Mouse (Mus musculus): Measurements from ENCODE around the gene Rab11fip3. TPM values are rescaled to one million over a fixed set of nuclear protein-coding genes. Genes with fewer than 3 reads are reported as not detected.
A peak's percentile ranks its signal among the peaks of the same experiment; 100 is the strongest.
"Not testable (repeated sequence)": the region's sequence is repeated elsewhere in the genome, so short reads cannot be mapped to it uniquely, and the experiment has no call there.

The Rab11fip3 gene
- polyA plus RNA-seq, 1 experiment from 2014 or later: 11.0 TPM

GRCm38 (mm10) chr17:26110156-26110555 lies 40.8 kb upstream of the Rab11fip3 start:
- WGBS: 36% methylated on average over 4 of the region's 4 CpGs
- no peaks in the 10 kb centered on the region for H3K36me3 ChIP-seq
- H3K27me3 ChIP-seq (replicated peaks): peaks cover 62% of the 10 kb centered on the region
- ATAC-seq (ENCODE audit: extremely low read depth, insufficient number of reproducible peaks, low FRiP score, low TSS enrichment): no peak
- no peak overlapping the region for H3K4me3 ChIP-seq
- no peaks in the 10 kb centered on the region for H3K9me3 ChIP-seq
- peaks cover 13% of the 10 kb centered on the region for H3K4me1 ChIP-seq
- no peak overlapping the region for H3K4me2 ChIP-seq
- H3K27ac ChIP-seq (replicated peaks): no peak overlapping the region
- no peak overlapping the region for H3K9ac ChIP-seq

- H3K9ac ChIP-seq: no peak overlapping the region
- H3K27ac ChIP-seq (replicated peaks): no peak overlapping the region
- no peaks in the 10 kb centered on the region for H3K9me3 ChIP-seq
- H3K36me3 ChIP-seq: no peaks in the 10 kb centered on the region
- no peak overlapping the region for H3K4me2 ChIP-seq
- H3K4me3 ChIP-seq: no peak overlapping the region
- H3K4me1 ChIP-seq: no peaks in the 10 kb centered on the region
- 37% methylated on average over 4 of the region's 4 CpGs for WGBS
- peaks cover 17% of the 10 kb centered on the region for H3K27me3 ChIP-seq (replicated peaks)
- ATAC-seq (ENCODE audit: extremely low read depth, insufficient number of reproducible peaks, low FRiP score, low TSS enrichment): no peak
Observed at GRCm38 (mm10) chr17:26105619-26106018, 36.3 kb upstream of the Rab11fip3 start.

DNA sequence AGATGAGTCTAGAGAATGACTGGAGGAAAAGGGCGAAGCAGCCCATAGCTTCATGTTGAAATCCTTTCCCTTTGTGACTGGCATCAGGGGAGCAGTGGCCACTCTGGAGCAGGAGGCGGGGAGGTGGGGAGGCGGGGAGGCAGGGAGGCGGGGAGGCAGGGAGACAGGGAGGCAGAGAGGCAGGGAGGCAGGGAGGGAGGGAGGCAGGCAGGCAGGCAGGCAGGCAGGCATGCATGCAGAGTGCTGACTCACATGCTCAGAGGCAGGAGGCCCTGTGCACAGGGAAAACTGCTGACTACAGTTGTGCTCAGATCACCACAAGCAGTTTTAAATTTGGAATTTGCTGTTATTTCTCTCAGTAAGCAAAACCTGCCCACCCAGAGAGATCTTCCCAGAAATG lies 32.1 kb upstream of the Rab11fip3 start:
- Histone ChIP-seq H3K27me3 (replicated peaks) (no peaks in the 10 kb centered on the region), H3K9me3 (no peaks in the 10 kb centered on the region), H3K36me3 (no peaks in the 10 kb centered on the region), H3K27ac (replicated peaks) (no peak overlapping the region), H3K9ac (no peak overlapping the region), H3K4me3 (no peak overlapping the region), H3K4me1 (no peaks in the 10 kb centered on the region), H3K4me2 (no peak overlapping the region)
- ATAC-seq (ENCODE audit: extremely low read depth, insufficient number of reproducible peaks, low FRiP score, low TSS enrichment): no peak
- WGBS: 56% methylated on average over 4 of the region's 4 CpGs

DNA sequence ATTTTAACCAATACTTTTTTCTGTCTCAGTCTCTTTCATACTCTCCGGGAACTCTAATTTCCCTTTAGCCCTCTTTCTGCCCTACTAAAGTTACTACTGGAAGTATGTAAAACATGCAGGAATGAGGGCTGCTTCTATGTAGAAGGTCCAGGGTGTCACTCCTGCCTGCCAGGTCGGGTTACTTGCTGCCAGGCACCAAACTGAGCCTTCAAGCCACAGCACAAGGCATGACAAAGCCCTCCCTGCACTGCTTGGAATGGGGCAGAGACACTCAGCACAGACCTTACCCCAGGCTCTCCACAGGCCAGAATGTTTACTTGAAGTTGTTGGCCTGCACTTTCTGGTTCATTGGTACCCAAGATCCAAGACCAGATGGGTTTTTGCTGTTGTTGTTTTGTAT lies 30.8 kb upstream of the Rab11fip3 start:
- Histone ChIP-seq H3K4me1 (peaks cover 4% of the 10 kb centered on the region; the same call in 1 of the 2 replicates), H3K27me3 (replicated peaks) (no peaks in the 10 kb centered on the region)
- WGBS: 33% methylated on average over 2 of the region's 2 CpGs

DNA sequence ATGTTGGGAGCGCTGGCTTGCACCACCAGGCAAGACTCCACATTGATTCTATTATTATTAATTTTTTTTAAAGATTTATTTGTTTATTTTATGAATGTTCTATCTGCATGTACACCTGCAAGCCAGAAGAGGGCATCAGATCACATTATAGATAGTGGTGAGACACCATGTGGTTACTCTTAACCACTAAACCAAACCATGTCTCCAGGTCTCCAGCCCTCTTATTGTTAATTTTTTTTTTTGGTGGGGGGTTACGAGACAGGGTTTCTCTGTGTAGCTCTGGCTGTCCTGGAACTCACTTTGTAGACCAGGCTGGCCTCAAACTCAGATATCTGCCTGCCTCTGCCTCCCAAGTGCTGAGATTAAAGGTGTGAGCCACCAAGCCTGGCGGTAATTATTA lies 30.0 kb upstream of the Rab11fip3 start:
- not testable (repeated sequence) for H3K27ac ChIP-seq (replicated peaks); H3K4me2 ChIP-seq; H3K27me3 ChIP-seq (replicated peaks); H3K9ac ChIP-seq; H3K9me3 ChIP-seq; H3K4me3 ChIP-seq; ATAC-seq (ENCODE audit: extremely low read depth, insufficient number of reproducible peaks, low FRiP score, low TSS enrichment); H3K36me3 ChIP-seq
- peaks cover 11% of the 10 kb centered on the region for H3K4me1 ChIP-seq
- 67% methylated on average over 3 of the region's 3 CpGs for WGBS

More for the DNA sequence above, 30.8 kb upstream of the Rab11fip3 start:
- no peak overlapping the region for H3K9ac ChIP-seq
- no peak for ATAC-seq (ENCODE audit: extremely low read depth, insufficient number of reproducible peaks, low FRiP score, low TSS enrichment)
- no peak overlapping the region for H3K4me2 ChIP-seq
- H3K9me3 ChIP-seq: no peaks in the 10 kb centered on the region
- no peaks in the 10 kb centered on the region for H3K36me3 ChIP-seq
- no peak overlapping the region for H3K4me3 ChIP-seq
- no peak overlapping the region for H3K27ac ChIP-seq (replicated peaks)

GRCm38 (mm10) chr17:26098461-26098860 lies 29.1 kb upstream of the Rab11fip3 start:
- peaks cover 4% of the 10 kb centered on the region; the same call in 1 of the 2 replicates for H3K36me3 ChIP-seq
- H3K9me3 ChIP-seq: no peaks in the 10 kb centered on the region
- H3K9ac ChIP-seq: no peak overlapping the region
- no peak overlapping the region for H3K4me3 ChIP-seq
- no peaks in the 10 kb centered on the region for H3K27me3 ChIP-seq (replicated peaks)
- H3K4me1 ChIP-seq: peaks cover 13% of the 10 kb centered on the region
- ATAC-seq (ENCODE audit: extremely low read depth, insufficient number of reproducible peaks, low FRiP score, low TSS enrichment): no peak
- 78% methylated on average over 7 of the region's 7 CpGs for WGBS
- no peak overlapping the region for H3K4me2 ChIP-seq
- H3K27ac ChIP-seq (replicated peaks): no peak overlapping the region

GRCm38 (mm10) chr17:26095121-26095740 lies 25.9 kb upstream of the Rab11fip3 start, which contains the start of gene Nme4:
TSS of gene Nme4 (minus strand) at chr17:26095602.
- peak within 1 kb of the TSS; percentile 80 for H3K4me2 ChIP-seq
- H3K9ac ChIP-seq: peak within 1 kb of the TSS; percentile 81
- H3K36me3 ChIP-seq: peaks cover 20% of the 10 kb centered on the region
- WGBS: 2% methylated on average over 47 of the region's 47 CpGs
- ATAC-seq (ENCODE audit: extremely low read depth, insufficient number of reproducible peaks, low FRiP score, low TSS enrichment): 0 out of 2 replicates have a peak, but pooled peaks have one; percentile 47
- no peaks in the 10 kb centered on the region for H3K9me3 ChIP-seq
- no peaks in the 10 kb centered on the region for H3K27me3 ChIP-seq (replicated peaks)
- peak within 1 kb of the TSS; percentile 37 for H3K27ac ChIP-seq (replicated peaks)
- H3K4me3 ChIP-seq: peak within 1 kb of the TSS; percentile 64
- H3K4me1 ChIP-seq: peaks cover 13% of the 10 kb centered on the region

GRCm38 (mm10) chr17:26094531-26095110 lies 25.3 kb upstream of the Rab11fip3 start:
- ATAC-seq (ENCODE audit: extremely low read depth, insufficient number of reproducible peaks, low FRiP score, low TSS enrichment): no peak
- peak overlapping the region; percentile 37 for H3K27ac ChIP-seq (replicated peaks)
- peak overlapping the region; percentile 64 for H3K4me3 ChIP-seq
- H3K9me3 ChIP-seq: no peaks in the 10 kb centered on the region
- H3K4me1 ChIP-seq: peaks cover 16% of the 10 kb centered on the region
- H3K9ac ChIP-seq: peak overlapping the region; percentile 81
- no peaks in the 10 kb centered on the region for H3K27me3 ChIP-seq (replicated peaks)
- peaks cover 20% of the 10 kb centered on the region for H3K36me3 ChIP-seq
- 29% methylated on average over 9 of the region's 9 CpGs for WGBS
- peak overlapping the region; percentile 80 for H3K4me2 ChIP-seq

DNA sequence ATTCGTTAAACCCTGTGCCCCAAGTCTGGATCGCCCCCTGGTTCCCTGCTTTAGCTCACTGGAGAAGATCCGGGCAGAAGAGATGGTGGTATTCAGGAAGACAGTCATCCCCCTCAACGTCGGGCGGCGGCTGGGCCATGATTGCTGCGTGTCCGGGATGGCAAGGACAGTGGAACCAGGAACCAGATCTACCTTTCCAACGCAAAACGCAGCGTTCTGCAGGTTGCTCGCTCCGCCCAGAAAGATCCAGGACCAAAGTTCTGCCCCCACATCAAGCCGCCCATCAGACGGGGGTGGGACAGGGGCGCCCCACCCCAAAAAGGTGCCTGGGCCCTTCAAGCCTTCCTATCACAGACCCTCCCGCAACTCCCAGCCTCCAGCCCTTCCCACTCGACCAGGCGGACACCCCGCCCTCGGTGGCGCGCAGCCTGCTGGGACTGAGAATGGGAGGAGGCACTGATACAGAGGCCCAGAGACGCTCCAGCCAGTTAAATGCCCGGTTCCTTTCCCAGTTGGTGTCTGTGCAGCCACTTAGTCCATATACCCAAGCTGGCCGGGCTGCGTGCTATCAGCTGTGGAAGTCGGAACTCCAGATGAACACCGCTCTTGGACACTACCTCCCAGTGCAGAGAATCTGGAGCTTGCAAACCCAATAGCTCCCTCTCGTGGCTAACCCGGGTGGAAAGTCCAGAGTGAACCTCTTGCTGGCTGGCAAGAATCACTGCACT lies 20.7 kb upstream of the Rab11fip3 start, which contains the start of gene Decr2:
Gene Decr2, minus strand, starts transcription at position 433 of the 728 bp plus-strand sequence.
- Histone ChIP-seq H3K9ac (peak within 1 kb of the TSS; percentile 88), H3K27me3 (replicated peaks) (no peaks in the 10 kb centered on the region), H3K9me3 (no peaks in the 10 kb centered on the region), H3K4me2 (peak within 1 kb of the TSS; percentile 89), H3K4me3 (peak within 1 kb of the TSS; percentile 64), H3K36me3 (peaks cover 35% of the 10 kb centered on the region), H3K27ac (replicated peaks) (peak within 1 kb of the TSS; percentile 81), H3K4me1 (peaks cover 20% of the 10 kb centered on the region)
- peak; percentile 69; the same call in 1 of the 2 replicates for ATAC-seq (ENCODE audit: extremely low read depth, insufficient number of reproducible peaks, low FRiP score, low TSS enrichment)
- under 1% methylated on average over 32 of the region's 32 CpGs for WGBS

DNA sequence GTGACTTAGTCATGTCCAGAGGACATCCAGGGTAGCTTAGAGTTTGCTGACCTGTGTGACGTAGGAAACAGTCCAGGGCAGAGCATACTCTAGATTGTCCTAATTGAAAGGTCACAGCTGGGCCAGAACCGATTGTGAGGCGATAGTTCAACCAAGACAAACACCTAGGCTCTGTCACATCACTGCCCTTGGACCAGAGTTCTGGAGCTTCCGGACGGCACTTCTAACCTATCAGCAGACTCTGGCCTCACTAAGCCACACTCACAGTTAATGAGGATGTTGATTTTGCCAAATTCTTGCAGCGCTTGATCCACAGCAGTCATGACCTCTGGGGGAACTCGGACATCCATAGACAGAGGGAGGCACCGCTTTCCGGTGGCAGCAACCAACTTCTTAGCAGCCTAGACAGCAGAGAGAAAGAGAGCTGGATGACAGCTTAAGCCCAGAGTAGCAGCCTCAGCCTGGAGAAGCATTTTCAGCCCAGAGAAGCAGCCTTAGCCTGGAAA lies 17.8 kb upstream of the Rab11fip3 start:
- H3K9me3 ChIP-seq: no peaks in the 10 kb centered on the region
- H3K27me3 ChIP-seq (replicated peaks): no peaks in the 10 kb centered on the region
- H3K36me3 ChIP-seq: peaks cover 39% of the 10 kb centered on the region
- WGBS: 83% methylated on average over 9 of the region's 9 CpGs
- H3K4me1 ChIP-seq: peaks cover 11% of the 10 kb centered on the region
- no peak overlapping the region for H3K9ac ChIP-seq
- no peak for ATAC-seq (ENCODE audit: extremely low read depth, insufficient number of reproducible peaks, low FRiP score, low TSS enrichment)
- H3K4me2 ChIP-seq: no peak overlapping the region
- H3K4me3 ChIP-seq: no peak overlapping the region
- H3K27ac ChIP-seq (replicated peaks): no peak overlapping the region

DNA sequence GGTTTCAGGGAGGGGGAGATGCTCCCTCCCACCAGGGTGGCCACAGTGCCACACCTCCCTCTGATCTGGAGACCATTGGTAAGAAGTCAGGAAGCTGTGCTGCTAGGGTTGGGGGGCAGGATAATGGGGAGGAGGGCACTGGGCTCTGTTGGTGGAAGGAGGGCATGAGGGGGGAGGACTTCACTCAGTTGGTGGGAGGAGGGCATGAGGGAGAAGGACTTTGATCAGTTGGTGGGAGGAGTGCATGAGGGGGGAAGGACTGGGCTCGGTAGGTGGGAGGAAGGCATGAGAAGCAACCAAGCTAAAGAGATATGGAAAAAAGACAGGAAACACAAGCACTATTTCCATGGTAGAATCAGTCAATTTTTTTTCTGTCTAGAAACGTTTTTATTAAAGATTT lies 11.5 kb upstream of the Rab11fip3 start:
- Histone ChIP-seq H3K4me1 (no peaks in the 10 kb centered on the region), H3K4me3 (no peak overlapping the region), H3K9me3 (no peaks in the 10 kb centered on the region), H3K9ac (no peak overlapping the region), H3K27ac (replicated peaks) (no peak overlapping the region), H3K36me3 (peaks cover 29% of the 10 kb centered on the region), H3K27me3 (replicated peaks) (no peaks in the 10 kb centered on the region), H3K4me2 (no peak overlapping the region)
- WGBS: 24% methylated on average over 2 of the region's 2 CpGs
- ATAC-seq (ENCODE audit: extremely low read depth, insufficient number of reproducible peaks, low FRiP score, low TSS enrichment): no peak
